Mouse (Mus musculus): ENCODE data around the gene Plod2.

- TF ChIP-seq CTCF (conservative IDR thresholded peaks at IDR 0.05; ENCODE audit: low read length) (no peak), NANOG (IDR thresholded peaks at IDR 0.05; ENCODE audit: borderline replicate concordance, low read length) (no peak)
Measured at GRCm38 (mm10) chr9:92511696-92512095, 30.3 kb upstream of the Plod2 start.

All from E14TG2a.4 (cell line).